Mouse (Mus musculus): ENCODE results near the gene Cyp4x1. TPM values are rescaled to one million over a fixed set of nuclear protein-coding genes. Genes with fewer than 3 reads are reported as not detected.

Gene Cyp4x1
- polyA plus RNA-seq, 1 experiment, result 7.4 TPM

- 23% methylated on average over 12 of the region's 12 CpGs for WGBS
- no peak overlapping the region for H3K27ac ChIP-seq (ENCODE audit: insufficient read depth, low read length)
- no peak for TF ChIP-seq CTCF (IDR thresholded peaks at IDR 0.05; ENCODE audit: borderline replicate concordance, insufficient read depth, low read depth, low read length)
- TF ChIP-seq POLR2A (IDR thresholded peaks at IDR 0.05; ENCODE audit: borderline replicate concordance, insufficient read depth, low read length), result no peak
- no peak overlapping the region for H3K4me3 ChIP-seq (replicated peaks; ENCODE audit: insufficient read depth, low read depth, low read length)
- H3K27me3 ChIP-seq (ENCODE audit: control insufficient read depth, insufficient read depth, low read length), result peaks cover 19% of the 10 kb centered on the region; the same call in 1 of the 2 replicates
- 0 out of 2 replicates have a peak, but pooled peaks cover 3% of the 10 kb centered on the region for H3K4me1 ChIP-seq (ENCODE audit: control insufficient read depth, insufficient read depth, low read length)
- peak in 1 of 2 experiments; percentile 9 for DNase-seq
These were observed 74.2 kb downstream of the Cyp4x1 start for GRCm38 (mm10) chr4:115059871-115060270.

- no peak for TF ChIP-seq POLR2A (IDR thresholded peaks at IDR 0.05; ENCODE audit: borderline replicate concordance, insufficient read depth, low read length)
- no peak for TF ChIP-seq CTCF (IDR thresholded peaks at IDR 0.05; ENCODE audit: borderline replicate concordance, insufficient read depth, low read depth, low read length)
- Histone ChIP-seq H3K4me3 (replicated peaks; ENCODE audit: insufficient read depth, low read depth, low read length) (no peak overlapping the region), H3K27me3 (ENCODE audit: control insufficient read depth, insufficient read depth, low read length) (peaks cover 19% of the 10 kb centered on the region; the same call in 1 of the 2 replicates), H3K27ac (ENCODE audit: insufficient read depth, low read length) (no peak overlapping the region), H3K4me1 (ENCODE audit: control insufficient read depth, insufficient read depth, low read length) (0 out of 2 replicates have a peak, but pooled peaks cover 3% of the 10 kb centered on the region)
- WGBS, result 7% methylated on average over 23 of the region's 23 CpGs
- DNase-seq, result peak in 1 of 2 experiments; percentile 15
These were observed 75.0 kb downstream of the Cyp4x1 start for GRCm38 (mm10) chr4:115058871-115059590.

GRCm38 (mm10) chr4:115058317-115058761 is 75.7 kb downstream of the Cyp4x1 start:
- Histone ChIP-seq H3K4me3 (replicated peaks; ENCODE audit: insufficient read depth, low read depth, low read length) (no peak overlapping the region), H3K4me1 (ENCODE audit: control insufficient read depth, insufficient read depth, low read length) (0 out of 2 replicates have a peak, but pooled peaks cover 3% of the 10 kb centered on the region), H3K27ac (ENCODE audit: insufficient read depth, low read length) (no peak overlapping the region), H3K27me3 (ENCODE audit: control insufficient read depth, insufficient read depth, low read length) (peaks cover 19% of the 10 kb centered on the region; the same call in 1 of the 2 replicates)
- DNase-seq, result peak in 1 of 2 experiments; percentile 26
- TF ChIP-seq POLR2A (IDR thresholded peaks at IDR 0.05; ENCODE audit: borderline replicate concordance, insufficient read depth, low read length) (no peak), CTCF (IDR thresholded peaks at IDR 0.05; ENCODE audit: borderline replicate concordance, insufficient read depth, low read depth, low read length) (no peak)
- WGBS, result 6% methylated on average over 20 of the region's 20 CpGs

GRCm38 (mm10) chr4:115057674-115058316 is 76.3 kb downstream of the Cyp4x1 start:
- TF ChIP-seq POLR2A (IDR thresholded peaks at IDR 0.05; ENCODE audit: borderline replicate concordance, insufficient read depth, low read length) (no peak), CTCF (IDR thresholded peaks at IDR 0.05; ENCODE audit: borderline replicate concordance, insufficient read depth, low read depth, low read length) (no peak)
- Histone ChIP-seq H3K4me1 (ENCODE audit: control insufficient read depth, insufficient read depth, low read length) (0 out of 2 replicates have a peak, but pooled peaks cover 3% of the 10 kb centered on the region), H3K27ac (ENCODE audit: insufficient read depth, low read length) (no peak overlapping the region), H3K4me3 (replicated peaks; ENCODE audit: insufficient read depth, low read depth, low read length) (no peak overlapping the region), H3K27me3 (ENCODE audit: control insufficient read depth, insufficient read depth, low read length) (peaks cover 16% of the 10 kb centered on the region; the same call in 1 of the 2 replicates)
- 4% methylated on average over 33 of the region's 33 CpGs for WGBS
- DNase-seq, result peak in 1 of 2 experiments; percentile 21

- Histone ChIP-seq H3K4me3 (replicated peaks; ENCODE audit: insufficient read depth, low read depth, low read length) (peak overlapping the region; percentile 9), H3K4me1 (ENCODE audit: control insufficient read depth, insufficient read depth, low read length) (0 out of 2 replicates have a peak, but pooled peaks cover 3% of the 10 kb centered on the region), H3K27ac (ENCODE audit: insufficient read depth, low read length) (no peak overlapping the region), H3K27me3 (ENCODE audit: control insufficient read depth, insufficient read depth, low read length) (peaks cover 20% of the 10 kb centered on the region)
- DNase-seq, result peak; percentile 24 to 63
- WGBS, result 1% methylated on average over 48 of the region's 48 CpGs
- TF ChIP-seq CTCF (IDR thresholded peaks at IDR 0.05; ENCODE audit: borderline replicate concordance, insufficient read depth, low read depth, low read length), result no peak
These were observed 77.0 kb downstream of the Cyp4x1 start for GRCm38 (mm10) chr4:115056921-115057673.

- WGBS, result 2% methylated on average over 58 of the region's 60 CpGs
- H3K27me3 ChIP-seq (ENCODE audit: control insufficient read depth, insufficient read depth, low read length), result peaks cover 20% of the 10 kb centered on the region
- H3K4me1 ChIP-seq (ENCODE audit: control insufficient read depth, insufficient read depth, low read length), result 0 out of 2 replicates have a peak, but pooled peaks cover 3% of the 10 kb centered on the region
- TF ChIP-seq POLR2A (IDR thresholded peaks at IDR 0.05; ENCODE audit: borderline replicate concordance, insufficient read depth, low read length) (no peak), CTCF (IDR thresholded peaks at IDR 0.05; ENCODE audit: borderline replicate concordance, insufficient read depth, low read depth, low read length) (no peak)
- H3K4me3 ChIP-seq (replicated peaks; ENCODE audit: insufficient read depth, low read depth, low read length), result peak within 1 kb of the TSS; percentile 9
- no peak for DNase-seq
- H3K27ac ChIP-seq (ENCODE audit: insufficient read depth, low read length), result no peak within 1 kb of the TSS
These were observed 77.6 kb downstream of the Cyp4x1 start, which contains the start of gene Tal1 for GRCm38 (mm10) chr4:115056371-115056920. TSS of gene Tal1 (plus strand) at chr4:115056426.

Other genes starting within 250 kb of the Cyp4x1 start
- 0.10 TPM in 2 replicates for gene Foxd2, start 225.4 kb downstream of the Cyp4x1 start, polyA plus RNA-seq (2012; rRNA removed)
- not detected in 2 replicates for gene Foxe3, start 208.3 kb downstream of the Cyp4x1 start, polyA plus RNA-seq (2012; rRNA removed)
- 42.8 and 48.7 TPM in 2 replicates for gene Cmpk1, start 147.0 kb downstream of the Cyp4x1 start, polyA plus RNA-seq (2012; rRNA removed)
- gene Stil, start 134.1 kb downstream of the Cyp4x1 start, polyA plus RNA-seq (2012; rRNA removed), result 1.3 and 1.5 TPM in 2 replicates
- 2.1 and 2.7 TPM in 2 replicates for gene Tal1, start 77.9 kb downstream of the Cyp4x1 start, polyA plus RNA-seq (2012; rRNA removed)
- gene Pdzk1ip1, start 45.6 kb downstream of the Cyp4x1 start, polyA plus RNA-seq (2012; rRNA removed), result 0.74 and 1.0 TPM in 2 replicates
- not detected in 2 replicates for gene Cyp4a29, start 107.8 kb upstream of the Cyp4x1 start, polyA plus RNA-seq (2012; rRNA removed)
- gene Cyp4a12a, start 164.8 kb upstream of the Cyp4x1 start, polyA plus RNA-seq (2012; rRNA removed), result not detected in 2 replicates